Mouse (Mus musculus) MEL (cell line): Measurements from ENCODE around the gene Ak6. TPM values are rescaled to one million over a fixed set of nuclear protein-coding genes. Genes with fewer than 3 reads are reported as not detected.

Source experiments
- DNase-seq: peaks from one replicate; pipeline ENCODE4 v3.0.0; 2011; ENCODE audit warnings: low read depth, low spot score
- H3K27ac ChIP-seq: 2 replicates; pipeline ENCODE4 v1.5.1; 2012; ENCODE audit warnings: low read depth, mild to moderate bottlenecking, control low read depth, low read length, moderate library complexity; ENCODE audit not compliant: control insufficient read depth
- H3K27me3 ChIP-seq, 2 experiments: fragments of 150-350 bp in 1 of 2; sonication (generic) in 1 of 2; 2 replicates each; pipeline ENCODE4 v1.6.1; 2012; ENCODE audit warnings: low read length in 2 of 2, mild to moderate bottlenecking in 2 of 2, improper control_type of control experiment in 1 of 2, moderate library complexity in 1 of 2; ENCODE audit not compliant: insufficient read depth in 2 of 2, control insufficient read depth in 1 of 2
- H3K36me3 ChIP-seq, 2 experiments: 2 replicates each; pipeline ENCODE4 v1.6.1; 2012 to 2014; ENCODE audit warnings: low read length in 2 of 2, improper control_type of control experiment in 1 of 2, inconsistent platforms in 1 of 2, mild to moderate bottlenecking in 1 of 2; ENCODE audit not compliant: insufficient read depth in 2 of 2, control insufficient read depth in 1 of 2
- H3K4me1 ChIP-seq, 2 experiments: fragments of 150-350 bp in 1 of 2; sonication (generic) in 1 of 2; 2 replicates each; pipeline ENCODE4 v1.6.1; 2012; ENCODE audit warnings: low read length in 2 of 2, improper control_type of control experiment in 1 of 2, mild to moderate bottlenecking in 1 of 2; ENCODE audit not compliant: insufficient read depth in 2 of 2, control insufficient read depth in 1 of 2
- H3K4me3 ChIP-seq, 2 experiments: fragments of 150-350 bp in 1 of 2; sonication (generic) in 1 of 2; 2 replicates each; pipeline ENCODE4 v1.5.1; 2012; ENCODE audit warnings: low read depth in 2 of 2, low read length in 2 of 2, mild to moderate bottlenecking in 2 of 2, moderate library complexity in 2 of 2, control low read depth in 1 of 2, improper control_type of control experiment in 1 of 2; ENCODE audit not compliant: control insufficient read depth in 1 of 2, insufficient read depth in 1 of 2
- H3K79me2 ChIP-seq: 2 replicates; pipeline ENCODE4 v1.6.1; 2012; ENCODE audit warnings: mild to moderate bottlenecking, low read length, moderate library complexity; ENCODE audit not compliant: control insufficient read depth, poor library complexity, insufficient read depth
- H3K9ac ChIP-seq: 2 replicates; pipeline ENCODE4 v1.6.1; 2012; ENCODE audit warnings: low read depth, mild to moderate bottlenecking, control low read depth, low read length, moderate library complexity; ENCODE audit not compliant: control insufficient read depth, poor library complexity, severe bottlenecking
- H3K9me3 ChIP-seq: fragments of 150-350 bp; sonication (generic); replicated peaks from 2 replicates; pipeline ENCODE4 v1.6.1; 2012; ENCODE audit warnings: mild to moderate bottlenecking, low read length, improper control_type of control experiment, moderate library complexity; ENCODE audit not compliant: insufficient read depth
- BHLHE40 ChIP-seq: IDR thresholded peaks from 2 replicates; pipeline ENCODE4 v1.6.1; 2012; ENCODE audit warnings: low read depth, mild to moderate bottlenecking, inconsistent platforms, low read length, improper control_type of control experiment, borderline replicate concordance
- E2F4 ChIP-seq: IDR thresholded peaks from 2 replicates; pipeline ENCODE4 v1.6.1; 2011; ENCODE audit warnings: low read depth, low read length, improper control_type of control experiment, borderline replicate concordance
- ELF1 ChIP-seq: IDR thresholded peaks from 2 replicates; pipeline ENCODE4 v1.6.1; 2014; ENCODE audit warnings: low read depth, mild to moderate bottlenecking, inconsistent platforms, low read length, improper control_type of control experiment, moderate library complexity
- EP300 ChIP-seq, 2 experiments: IDR thresholded peaks; 2 replicates each; pipeline ENCODE4 v1.6.1; 2011; ENCODE audit warnings: improper control_type of control experiment in 2 of 2, low read length in 2 of 2, low read depth in 1 of 2, mild to moderate bottlenecking in 1 of 2
- GABPA ChIP-seq: IDR thresholded peaks from 2 replicates; pipeline ENCODE4 v1.6.1; 2012; ENCODE audit warnings: low read depth, mild to moderate bottlenecking, inconsistent platforms, low read length, improper control_type of control experiment, moderate library complexity
- HCFC1 ChIP-seq: IDR thresholded peaks from 2 replicates; pipeline ENCODE4 v1.6.1; 2012; ENCODE audit warnings: low read depth, mild to moderate bottlenecking, inconsistent platforms, low read length, improper control_type of control experiment, moderate library complexity
- KAT2A ChIP-seq: conservative IDR thresholded peaks from 2 replicates; pipeline ENCODE4 v1.6.1; 2012; ENCODE audit warnings: low read depth, low read length, improper control_type of control experiment, inconsistent platforms
- MEF2A ChIP-seq: IDR thresholded peaks from 2 replicates; pipeline ENCODE4 v1.6.1; 2014; ENCODE audit warnings: low read depth, mild to moderate bottlenecking, inconsistent platforms, low read length, improper control_type of control experiment; ENCODE audit not compliant: poor library complexity, insufficient replicate concordance, severe bottlenecking; ENCODE audit errors: extremely low read depth
- MXI1 ChIP-seq: IDR thresholded peaks from 2 replicates; pipeline ENCODE4 v1.6.1; 2011; ENCODE audit warnings: mild to moderate bottlenecking, low read depth, low read length, improper control_type of control experiment
- NELFE ChIP-seq: IDR thresholded peaks from 2 replicates; pipeline ENCODE4 v1.6.1; 2011; ENCODE audit warnings: low read depth, low read length, improper control_type of control experiment
- NRF1 ChIP-seq: IDR thresholded peaks from 2 replicates; pipeline ENCODE4 v1.6.1; 2014; ENCODE audit warnings: low read depth, mild to moderate bottlenecking, inconsistent platforms, low read length, improper control_type of control experiment, moderate library complexity; ENCODE audit not compliant: poor library complexity, insufficient read depth, severe bottlenecking
- POLR2AphosphoS2 ChIP-seq: IDR thresholded peaks from 2 replicates; pipeline ENCODE4 v1.6.1; 2011; ENCODE audit warnings: low read length, improper control_type of control experiment
- RAD21 ChIP-seq: IDR thresholded peaks from 2 replicates; pipeline ENCODE4 v1.6.1; 2011; ENCODE audit warnings: mild to moderate bottlenecking, low read depth, low read length, improper control_type of control experiment
- SIN3A ChIP-seq: IDR thresholded peaks from 2 replicates; pipeline ENCODE4 v1.6.1; 2012; ENCODE audit warnings: low read length, improper control_type of control experiment, inconsistent platforms
- TAL1 ChIP-seq: IDR thresholded peaks from 2 replicates; pipeline ENCODE4 v1.6.1; 2012; ENCODE audit warnings: mild to moderate bottlenecking, inconsistent platforms, low read length, moderate library complexity, mixed read lengths
- TBP ChIP-seq: IDR thresholded peaks from 2 replicates; pipeline ENCODE4 v1.8.0; 2011; ENCODE audit warnings: low read depth, low read length, improper control_type of control experiment
- UBTF ChIP-seq: IDR thresholded peaks from 2 replicates; pipeline ENCODE4 v1.6.1; 2012; ENCODE audit warnings: low read depth, mild to moderate bottlenecking, inconsistent platforms, low read length, improper control_type of control experiment, moderate library complexity, borderline replicate concordance; ENCODE audit not compliant: insufficient read depth
- ZC3H11A ChIP-seq: IDR thresholded peaks from 2 replicates; pipeline ENCODE4 v1.6.1; 2012; ENCODE audit warnings: low read depth, mild to moderate bottlenecking, inconsistent platforms, low read length, improper control_type of control experiment
- ZKSCAN1 ChIP-seq: IDR thresholded peaks from 2 replicates; pipeline ENCODE4 v1.6.1; 2012; ENCODE audit warnings: low read depth, mild to moderate bottlenecking, inconsistent platforms, low read length, improper control_type of control experiment, moderate library complexity
- ZMIZ1 ChIP-seq: IDR thresholded peaks from 2 replicates; pipeline ENCODE4 v1.6.1; 2012; ENCODE audit warnings: low read depth, mild to moderate bottlenecking, inconsistent platforms, low read length, improper control_type of control experiment, moderate library complexity
- ZNF384 ChIP-seq: IDR thresholded peaks from 2 replicates; pipeline ENCODE4 v1.6.1; 2012; ENCODE audit warnings: low read depth, mild to moderate bottlenecking, inconsistent platforms, low read length, improper control_type of control experiment
- polyA plus RNA-seq, 2 experiments: library from polyadenylated mRNA; stranded (reverse) in 1 of 2; unstranded in 1 of 2; fragments of >175 nt in 1 of 2; fragments of >200 nt in 1 of 2; gene quantifications; 2 replicates each; pipeline versions ENCODE4 v1.2.1 to v1.2.4; 2012; ENCODE audit warnings: low replicate concordance in 2 of 2, low read depth in 1 of 2; ENCODE audit not compliant: insufficient read length in 2 of 2, insufficient read depth in 1 of 2, missing spikeins in 1 of 2
- total RNA-seq: library from RNA; depleted of rRNA; stranded (reverse); fragments of 300-350 nt; gene quantifications from 2 replicates; pipeline ENCODE4 v1.2.3, GENCODE M21; 2012

Gene Ak6
- total and polyA plus RNA-seq, 3 experiments: 199 to 234 (median 216) TPM

- TF ChIP-seq GABPA (no peak), ZMIZ1 (no peak)
Observed at GRCm38 (mm10) chr13:100659864-100660456, 9.2 kb downstream of the Ak6 start (continued).

GRCm38 (mm10) chr13:100669291-100670022 is 18.7 kb downstream of the Ak6 start, which contains the start of gene Ccdc125:
TSS of gene Ccdc125 (plus strand) at chr13:100669717.
- no peaks in the 10 kb centered on the region for H3K79me2 ChIP-seq
- H3K9ac ChIP-seq: no peak within 1 kb of the TSS
- DNase-seq: no peak
- H3K27ac ChIP-seq: no peak within 1 kb of the TSS
- no peaks in the 10 kb centered on the region for H3K9me3 ChIP-seq
- no peak for TF ChIP-seq GABPA
- no peak for TF ChIP-seq TBP
- TF ChIP-seq NRF1: no peak
- TF ChIP-seq EP300 (IDR thresholded peaks at IDR 0.05; ENCODE audit: low read depth in 1 of 2, low read length in 2 of 2): no peak
- TF ChIP-seq SIN3A: no peak
- no peak for TF ChIP-seq ELF1
- TF ChIP-seq TAL1: no peak
- TF ChIP-seq ZKSCAN1: no peak
- TF ChIP-seq BHLHE40: no peak
- TF ChIP-seq E2F4: no peak
- no peak for TF ChIP-seq KAT2A
- TF ChIP-seq POLR2AphosphoS2: no peak
- no peak for TF ChIP-seq ZNF384
- TF ChIP-seq UBTF: no peak
- no peak for TF ChIP-seq MEF2A
- TF ChIP-seq MXI1: no peak
- no peak for TF ChIP-seq HCFC1
- no peak for TF ChIP-seq ZC3H11A
- no peak for TF ChIP-seq NELFE
- no peak for TF ChIP-seq RAD21
- TF ChIP-seq, all 39 proteins: peak for 0
- Histone ChIP-seq H3K36me3 (peaks cover 0 to 7% of the 10 kb centered on the region in 2 experiments; a peak in 2 of 4 replicates), H3K4me1 (no peaks in the 10 kb centered on the region), H3K4me3 (no peak within 1 kb of the TSS), H3K27me3 (no peaks in the 10 kb centered on the region)
